Mouse (Mus musculus): ENCODE data around the gene Ghr.

DNA sequence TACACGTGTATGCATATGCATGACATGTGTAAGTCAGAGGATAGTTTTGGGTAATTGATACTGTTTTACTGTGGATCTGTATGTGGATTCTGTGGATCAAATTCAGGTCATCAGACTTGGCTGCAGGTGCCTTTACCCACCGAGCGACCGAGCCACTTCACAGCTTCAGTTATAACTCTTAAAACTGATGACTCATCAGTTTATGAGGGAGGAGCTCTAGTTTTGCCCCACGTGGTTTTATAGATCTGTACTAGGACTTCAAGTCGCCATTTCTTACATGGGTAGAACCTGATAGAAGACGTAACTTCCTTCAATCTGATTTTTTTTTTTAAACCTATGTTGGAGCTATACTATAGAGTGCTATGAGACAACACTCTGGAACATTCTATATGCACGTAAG is 285.7 kb downstream of the Ghr start:
- TF ChIP-seq CTCF (IDR thresholded peaks at IDR 0.05; ENCODE audit: low read depth, low read length) (no peak), POLR2A (IDR thresholded peaks at IDR 0.05; ENCODE audit: extremely low read depth, insufficient read depth, low read length) (no peak)
